Mouse (Mus musculus) liver, adult 2 months (tissue): Measurements from ENCODE around the gene Kdm2a.

Source experiments
- CTCF ChIP-seq: fragments of 200-500 bp; IDR thresholded peaks from 2 replicates; pipeline ENCODE4 v1.5.1; 2011; ENCODE audit warnings: low read depth, low read length, control low read depth
- POLR2A ChIP-seq: fragments of 200-500 bp; IDR thresholded peaks from 2 replicates; pipeline ENCODE4 v1.6.1; 2011; ENCODE audit warnings: low read length, control low read depth; ENCODE audit not compliant: insufficient read depth; ENCODE audit errors: extremely low read depth

GRCm38 (mm10) chr19:4282898-4283553, 115.1 kb downstream of the Kdm2a start, which contains the start of gene Ankrd13d:
- TF ChIP-seq CTCF (peak; percentile 81), POLR2A (no peak)
